Mouse (Mus musculus): ENCODE data around the gene Med26. TPM values are rescaled to one million over a fixed set of nuclear protein-coding genes. Genes with fewer than 3 reads are reported as not detected.
A peak's percentile ranks its signal among the peaks of the same experiment; 100 is the strongest.

Med26 gene
- 12.7 and 14.9 TPM in 2 replicates for polyA plus RNA-seq (2016; fragmentation: Nextera tagmentation; extraction: Ambion mirVana)

- WGBS: under 1% methylated on average over 85 of the region's 92 CpGs
Observed at GRCm38 (mm10) chr8:72547802-72548643, at the start of gene Med26. TSS of gene Med26 (minus strand) at chr8:72548270.

GRCm38 (mm10) chr8:72590198-72590597, 42.1 kb upstream of the Med26 start:
- Histone ChIP-seq H3K27ac (no peak overlapping the region), H3K9me3 (no peaks in the 10 kb centered on the region), H3K27me3 (ENCODE audit: insufficient read depth, poor library complexity, severe bottlenecking) (no peaks in the 10 kb centered on the region), H3K4me3 (no peak overlapping the region), H3K4me1 (0 out of 2 replicates have a peak, but pooled peaks cover 9% of the 10 kb centered on the region), H3K36me3 (peaks cover 10% of the 10 kb centered on the region; the same call in 1 of the 2 replicates)
- 57% methylated on average over 2 of the region's 2 CpGs for WGBS
- no peak for DNase-seq (ENCODE audit: low spot score)

More at GRCm38 (mm10) chr8:72547802-72548643, at the start of gene Med26:
- H3K27me3 ChIP-seq (ENCODE audit: insufficient read depth, poor library complexity, severe bottlenecking): no peaks in the 10 kb centered on the region
- H3K9me3 ChIP-seq: no peaks in the 10 kb centered on the region
- peak; percentile 99 for DNase-seq (ENCODE audit: low spot score)
- peak within 1 kb of the TSS; percentile 96 for H3K27ac ChIP-seq
- H3K36me3 ChIP-seq: peaks cover 14% of the 10 kb centered on the region
- peak within 1 kb of the TSS; percentile 85 for H3K4me3 ChIP-seq
- H3K4me1 ChIP-seq: peaks cover 26% of the 10 kb centered on the region

- peaks cover 17% of the 10 kb centered on the region; the same call in 1 of the 2 replicates for H3K4me1 ChIP-seq
- DNase-seq (ENCODE audit: low spot score): no peak
- WGBS: 79% methylated on average over 7 of the region's 7 CpGs
- no peak overlapping the region for H3K4me3 ChIP-seq
- H3K27ac ChIP-seq: no peak overlapping the region
- no peaks in the 10 kb centered on the region for H3K27me3 ChIP-seq (ENCODE audit: insufficient read depth, poor library complexity, severe bottlenecking)
- no peaks in the 10 kb centered on the region for H3K9me3 ChIP-seq
- H3K36me3 ChIP-seq: peaks cover 10% of the 10 kb centered on the region; the same call in 1 of the 2 replicates
Observed at GRCm38 (mm10) chr8:72589286-72589685, 41.2 kb upstream of the Med26 start.

- Histone ChIP-seq H3K4me3 (no peak overlapping the region), H3K27me3 (ENCODE audit: insufficient read depth, poor library complexity, severe bottlenecking) (no peaks in the 10 kb centered on the region), H3K4me1 (peaks cover 21% of the 10 kb centered on the region; the same call in 1 of the 2 replicates), H3K9me3 (no peaks in the 10 kb centered on the region), H3K27ac (no peak overlapping the region), H3K36me3 (peaks cover 10% of the 10 kb centered on the region; the same call in 1 of the 2 replicates)
- WGBS: 84% methylated on average over 10 of the region's 10 CpGs
- no peak for DNase-seq (ENCODE audit: low spot score)
Observed at GRCm38 (mm10) chr8:72588865-72589264, 40.8 kb upstream of the Med26 start.

GRCm38 (mm10) chr8:72587806-72588205, 39.7 kb upstream of the Med26 start:
- Histone ChIP-seq H3K36me3 (peaks cover 10% of the 10 kb centered on the region; the same call in 1 of the 2 replicates), H3K4me3 (no peak overlapping the region), H3K4me1 (peaks cover 26% of the 10 kb centered on the region; the same call in 1 of the 2 replicates), H3K27me3 (ENCODE audit: insufficient read depth, poor library complexity, severe bottlenecking) (no peaks in the 10 kb centered on the region), H3K27ac (no peak overlapping the region), H3K9me3 (no peaks in the 10 kb centered on the region)
- WGBS: 68% methylated on average over 6 of the region's 6 CpGs
- no peak for DNase-seq (ENCODE audit: low spot score)

GRCm38 (mm10) chr8:72584390-72584789, 36.3 kb upstream of the Med26 start:
- H3K27ac ChIP-seq: 0 out of 2 replicates have a peak overlapping the region, but pooled peaks have one; percentile 6
- no peak overlapping the region for H3K4me3 ChIP-seq

GRCm38 (mm10) chr8:72583056-72583771, 35.1 kb upstream of the Med26 start:
- Histone ChIP-seq H3K27me3 (ENCODE audit: insufficient read depth, poor library complexity, severe bottlenecking) (no peaks in the 10 kb centered on the region), H3K4me1 (peaks cover 36% of the 10 kb centered on the region), H3K9me3 (no peaks in the 10 kb centered on the region), H3K36me3 (peaks cover 37% of the 10 kb centered on the region; the same call in 1 of the 2 replicates), H3K27ac (no peak overlapping the region), H3K4me3 (no peak overlapping the region)
- no peak for DNase-seq (ENCODE audit: low spot score)
- 77% methylated on average over 7 of the region's 7 CpGs for WGBS

More at GRCm38 (mm10) chr8:72584390-72584789, 36.3 kb upstream of the Med26 start:
- H3K36me3 ChIP-seq: peaks cover 37% of the 10 kb centered on the region; the same call in 1 of the 2 replicates
- 57% methylated on average over 6 of the region's 6 CpGs for WGBS
- no peaks in the 10 kb centered on the region for H3K27me3 ChIP-seq (ENCODE audit: insufficient read depth, poor library complexity, severe bottlenecking)
- peaks cover 26% of the 10 kb centered on the region; the same call in 1 of the 2 replicates for H3K4me1 ChIP-seq
- no peak for DNase-seq (ENCODE audit: low spot score)
- no peaks in the 10 kb centered on the region for H3K9me3 ChIP-seq

- H3K4me3 ChIP-seq: no peak overlapping the region
- 65% methylated on average over 9 of the region's 9 CpGs for WGBS
- H3K27ac ChIP-seq: no peak overlapping the region
- peaks cover 27% of the 10 kb centered on the region; the same call in 1 of the 2 replicates for H3K36me3 ChIP-seq
- no peaks in the 10 kb centered on the region for H3K9me3 ChIP-seq
- no peaks in the 10 kb centered on the region for H3K27me3 ChIP-seq (ENCODE audit: insufficient read depth, poor library complexity, severe bottlenecking)
- no peak for DNase-seq (ENCODE audit: low spot score)
- peaks cover 27% of the 10 kb centered on the region for H3K4me1 ChIP-seq
Observed at GRCm38 (mm10) chr8:72579374-72579773, 31.3 kb upstream of the Med26 start.

- DNase-seq (ENCODE audit: low spot score): no peak
- Histone ChIP-seq H3K27ac (peak overlapping the region; percentile 78), H3K4me3 (no peak overlapping the region), H3K27me3 (ENCODE audit: insufficient read depth, poor library complexity, severe bottlenecking) (no peaks in the 10 kb centered on the region), H3K9me3 (no peaks in the 10 kb centered on the region), H3K36me3 (peaks cover 27% of the 10 kb centered on the region; the same call in 1 of the 2 replicates), H3K4me1 (peaks cover 17% of the 10 kb centered on the region)
- WGBS: 56% methylated on average over 1 of the region's 1 CpGs
Observed at GRCm38 (mm10) chr8:72577941-72578340, 29.9 kb upstream of the Med26 start.

- Histone ChIP-seq H3K36me3 (peaks cover 24% of the 10 kb centered on the region; the same call in 1 of the 2 replicates), H3K9me3 (no peaks in the 10 kb centered on the region), H3K4me1 (peaks cover 23% of the 10 kb centered on the region), H3K27ac (peak overlapping the region; percentile 78; the same call in 1 of the 2 replicates), H3K4me3 (no peak overlapping the region), H3K27me3 (ENCODE audit: insufficient read depth, poor library complexity, severe bottlenecking) (no peaks in the 10 kb centered on the region)
- WGBS: 81% methylated on average over 3 of the region's 3 CpGs
- DNase-seq (ENCODE audit: low spot score): no peak
Observed at GRCm38 (mm10) chr8:72577266-72577665, 29.2 kb upstream of the Med26 start.

- Histone ChIP-seq H3K9me3 (no peaks in the 10 kb centered on the region), H3K4me3 (no peak overlapping the region), H3K4me1 (peaks cover 26% of the 10 kb centered on the region), H3K27ac (no peak overlapping the region), H3K36me3 (peaks cover 15% of the 10 kb centered on the region; the same call in 1 of the 2 replicates), H3K27me3 (ENCODE audit: insufficient read depth, poor library complexity, severe bottlenecking) (no peaks in the 10 kb centered on the region)
- 94% methylated on average over 6 of the region's 6 CpGs for WGBS
- no peak for DNase-seq (ENCODE audit: low spot score)
Observed at GRCm38 (mm10) chr8:72575915-72576314, 27.8 kb upstream of the Med26 start.

- H3K9me3 ChIP-seq: no peaks in the 10 kb centered on the region
- peaks cover 15% of the 10 kb centered on the region for H3K36me3 ChIP-seq
- H3K4me3 ChIP-seq: no peak overlapping the region; the same call in 1 of the 2 replicates
- no peak overlapping the region for H3K27ac ChIP-seq
- H3K4me1 ChIP-seq: peaks cover 29% of the 10 kb centered on the region
- 84% methylated on average over 6 of the region's 6 CpGs for WGBS
- DNase-seq (ENCODE audit: low spot score): no peak
- no peaks in the 10 kb centered on the region for H3K27me3 ChIP-seq (ENCODE audit: insufficient read depth, poor library complexity, severe bottlenecking)
Observed at GRCm38 (mm10) chr8:72573450-72573849, 25.4 kb upstream of the Med26 start.
